Mouse (Mus musculus) heart, postnatal 36 days (tissue): ENCODE results near the gene Vav1. TPM values are rescaled to one million over a fixed set of nuclear protein-coding genes. Genes with fewer than 3 reads are reported as not detected.

ENCODE experiments used
- DNase-seq, 2 experiments: peaks; one replicate each; pipeline ENCODE4 v3.0.0; 2021 to 2022
- intact Hi-C: fragments of 180-260 bp; cut with DNase I; formaldehyde crosslinking; loops from one replicate; pipeline ENCODE4 v1.15.1; 2025
- total RNA-seq, 2 experiments: library from RNA; stranded (reverse); gene quantifications; 2 replicates each; pipeline ENCODE4 v1.2.3; 2021

The Vav1 gene
- total RNA-seq, result 1 to 10 TPM; 1.4 to 2.5 TPM

DNA sequence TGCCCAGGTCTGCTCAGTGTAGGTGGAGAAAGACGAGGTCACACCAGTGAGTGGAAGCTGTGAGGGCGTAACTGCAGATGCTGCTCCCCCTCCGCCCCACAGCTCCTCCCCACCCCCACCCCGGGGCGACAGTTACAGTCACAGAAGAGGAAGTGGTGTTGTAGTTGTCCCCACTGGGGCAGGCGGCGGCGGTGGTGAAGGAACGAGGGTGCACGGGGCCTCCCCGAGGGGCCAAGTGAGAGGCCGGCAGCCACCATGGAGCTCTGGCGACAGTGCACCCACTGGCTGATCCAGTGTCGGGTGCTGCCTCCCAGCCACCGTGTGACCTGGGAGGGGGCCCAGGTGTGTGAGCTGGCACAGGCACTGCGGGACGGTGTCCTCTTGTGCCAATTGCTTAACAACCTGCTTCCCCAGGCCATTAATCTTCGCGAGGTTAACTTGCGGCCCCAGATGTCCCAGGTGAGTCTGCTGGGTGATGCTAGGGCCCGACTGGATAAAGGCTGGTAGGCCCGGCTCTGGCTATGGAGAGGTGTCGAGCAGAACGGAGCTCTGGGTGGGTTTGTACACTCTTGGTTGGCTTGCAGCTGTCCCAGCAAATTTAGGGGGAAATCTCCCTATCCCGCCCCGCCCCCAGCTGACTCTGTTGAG lies at the start of gene Vav1:
Vav1 (plus strand) TSS at position 158 of the 648 bp plus-strand sequence.
- intact Hi-C loops, result loop anchor here (10.0 kb wide), 1 partner anchor 664 kb away; the partner anchor contains the start of gene Rpl36
- peak; percentile 45 to 51 for DNase-seq

DNA sequence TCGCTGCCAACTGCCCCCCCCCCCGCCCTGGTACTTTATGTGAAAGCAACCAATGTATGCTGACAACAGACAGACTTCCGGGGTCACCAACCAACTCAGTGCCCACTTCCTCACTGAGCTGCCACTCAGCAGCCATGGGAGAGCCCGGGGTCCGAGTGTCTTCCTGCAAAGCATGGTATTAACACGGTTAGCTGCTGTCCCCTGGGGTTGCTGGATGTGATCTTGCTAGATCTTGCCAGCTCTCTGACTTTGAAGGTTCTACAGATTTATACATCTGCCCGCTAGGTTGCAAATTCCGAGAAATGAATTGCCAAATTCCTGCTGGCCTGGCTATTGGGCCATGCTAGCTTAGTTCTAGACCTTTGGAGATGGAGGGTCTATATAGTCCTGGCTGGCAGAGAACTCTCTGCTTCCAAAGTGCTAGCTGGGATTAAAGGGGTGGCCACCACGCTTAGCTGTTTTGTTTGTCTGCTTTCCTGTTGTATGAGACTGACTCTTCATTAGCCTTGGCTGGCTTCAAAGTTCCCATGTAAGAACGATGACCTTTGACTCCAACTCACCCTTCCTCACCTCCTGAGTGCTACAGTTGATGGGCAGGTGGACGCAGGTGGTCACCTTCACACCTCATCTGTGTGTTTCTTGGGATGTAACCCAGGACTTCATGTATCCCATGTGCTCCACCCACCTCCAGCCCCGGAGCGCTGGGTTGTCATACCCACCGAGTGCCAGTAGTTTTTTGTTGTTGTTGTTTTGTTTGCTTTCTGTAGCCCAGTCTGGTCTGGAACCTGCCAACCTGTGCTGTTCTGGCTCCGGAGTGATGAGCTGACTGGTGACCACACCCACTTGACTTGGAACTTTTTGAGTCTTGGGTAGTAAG lies 48.8 kb upstream of the Vav1 start:
- intact Hi-C loops, result no loop called here
- DNase-seq, result no peak

DNA sequence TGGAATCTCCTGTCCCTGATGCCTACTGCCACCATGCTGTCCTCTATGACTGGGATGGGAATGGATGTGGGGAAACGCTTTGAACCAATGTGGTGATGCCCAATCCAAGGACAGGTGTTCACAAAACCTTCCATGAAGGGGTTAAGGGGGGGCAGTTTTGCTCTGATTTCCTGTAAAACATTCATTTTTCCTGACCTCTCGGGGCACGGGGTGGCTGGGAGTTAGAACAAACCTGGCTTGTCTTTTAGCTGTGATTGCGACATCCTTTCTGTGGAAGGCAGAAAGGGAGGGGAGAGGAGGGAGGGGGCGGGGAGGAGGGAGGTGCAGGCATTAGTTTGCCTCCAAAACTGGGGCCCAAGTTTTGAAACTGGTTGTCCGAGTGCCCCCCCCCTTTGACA lies 48.2 kb upstream of the Vav1 start:
- peak in 1 of 2 experiments; percentile 37 for DNase-seq
- intact Hi-C loops, result no loop called here

DNA sequence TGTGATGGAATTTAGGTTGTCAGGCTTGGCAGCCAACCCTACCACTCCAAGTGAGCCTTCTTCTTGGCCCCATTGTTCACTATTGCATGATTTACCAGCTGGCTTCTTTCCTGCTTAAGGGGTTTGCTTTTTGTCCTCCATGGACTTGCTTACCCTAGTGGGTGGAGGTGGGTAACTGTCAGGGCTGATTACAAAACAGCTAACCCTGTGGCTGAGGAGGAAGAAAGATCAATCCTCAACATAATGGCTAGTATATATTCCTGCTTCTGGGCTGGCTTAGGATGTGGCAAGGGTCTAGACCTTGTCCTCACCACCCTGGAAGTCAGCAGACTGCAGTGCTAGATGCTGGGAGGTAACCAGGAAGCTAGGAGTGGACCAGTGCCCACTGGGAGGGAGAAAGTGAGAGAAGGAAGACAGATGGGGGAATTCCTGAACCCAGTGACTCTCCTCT lies 47.6 kb upstream of the Vav1 start:
- intact Hi-C loops, result no loop called here
- DNase-seq, result peak in 1 of 2 experiments; percentile 44

DNA sequence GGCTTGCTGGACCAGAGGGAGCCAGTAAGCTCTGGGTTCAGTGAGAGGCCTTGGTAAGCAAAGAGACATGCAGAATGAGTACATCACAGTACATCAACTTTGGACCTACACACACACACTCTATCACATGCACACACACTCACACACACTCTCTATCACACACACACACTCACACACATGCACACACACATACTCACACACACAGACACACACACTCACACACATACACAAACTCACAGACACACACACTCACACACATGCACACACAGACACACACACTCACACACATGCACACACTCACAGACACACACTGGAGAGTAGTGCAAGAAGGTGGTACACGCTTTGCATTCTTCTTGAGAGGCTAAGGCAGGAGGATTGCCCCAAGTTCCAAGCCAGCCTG lies 46.7 kb upstream of the Vav1 start:
- no peak for DNase-seq
- intact Hi-C loops, result no loop called here

DNA sequence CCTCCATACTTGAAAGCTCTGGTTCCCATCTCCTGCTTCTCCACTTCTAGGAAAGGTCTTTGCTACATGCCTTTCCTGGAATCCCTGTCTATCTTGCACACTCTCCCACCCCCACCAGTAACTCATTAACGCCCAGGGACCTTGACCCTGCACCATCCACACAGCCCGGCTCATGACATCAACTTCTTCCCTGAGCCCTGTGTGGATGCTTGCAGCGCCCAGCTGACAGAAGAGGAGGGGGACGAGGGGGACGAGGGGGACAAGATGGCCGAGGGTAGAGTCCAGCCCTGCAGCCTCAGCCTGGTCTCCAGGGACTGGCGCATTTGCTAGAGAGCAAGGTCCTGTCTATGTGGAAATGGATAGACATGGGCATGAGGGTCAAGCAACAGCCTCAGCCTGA lies 45.9 kb upstream of the Vav1 start:
- intact Hi-C loops, result no loop called here

DNA sequence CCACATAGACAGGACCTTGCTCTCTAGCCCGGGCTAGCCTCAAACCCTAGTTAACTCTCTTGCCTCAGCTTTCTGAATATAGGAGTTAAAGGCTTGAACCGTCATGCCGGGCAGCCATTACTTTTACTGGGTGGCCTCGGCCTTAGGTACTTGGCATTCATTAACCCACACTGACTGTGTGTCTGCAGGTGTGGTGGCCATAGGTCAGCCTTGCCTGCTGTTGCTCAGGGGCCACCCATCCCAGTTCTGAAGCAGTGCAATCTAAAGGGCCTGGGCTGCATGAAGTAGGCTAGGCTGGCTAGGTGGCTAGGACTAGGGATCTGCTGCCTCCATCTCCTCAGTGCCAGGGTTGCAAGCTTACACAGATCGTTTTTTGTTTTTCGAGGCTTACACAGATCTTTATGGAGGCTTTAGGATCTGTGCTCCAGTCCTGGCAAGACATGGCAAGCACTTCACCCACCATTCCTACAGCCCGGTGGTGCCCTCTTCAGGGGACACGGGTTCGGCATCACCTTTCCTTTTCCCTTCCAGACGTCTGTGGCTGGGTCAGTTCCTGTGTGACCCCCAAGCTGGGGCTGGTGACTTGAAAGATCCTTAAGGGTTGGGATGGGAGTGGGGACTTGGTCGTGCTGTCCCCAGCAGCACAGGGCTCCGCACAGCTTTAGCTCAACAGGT lies 44.5 kb upstream of the Vav1 start:
- intact Hi-C loops, result no loop called here
- DNase-seq, result no peak

More for the DNA sequence above, 45.9 kb upstream of the Vav1 start:
- no peak for DNase-seq

DNA sequence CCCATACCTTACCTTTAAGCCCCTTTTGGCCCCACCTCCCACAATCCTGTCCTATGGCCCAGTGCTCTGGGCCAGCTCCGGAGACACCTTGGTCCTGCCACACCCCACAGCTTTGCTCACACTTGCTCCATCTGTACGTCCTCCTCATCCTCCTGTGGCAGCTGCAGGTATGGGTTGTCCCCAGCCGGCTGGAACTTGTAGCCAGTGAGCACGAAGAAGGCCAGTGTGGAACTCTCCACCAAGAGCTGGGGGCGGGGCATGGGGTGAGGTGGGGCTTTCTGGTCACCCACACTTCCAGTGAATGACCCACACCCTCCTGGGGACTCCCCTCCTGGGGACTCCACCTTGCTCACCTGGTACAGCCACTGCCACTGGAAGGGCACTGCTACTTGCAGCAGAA lies 43.1 kb upstream of the Vav1 start:
- no peak for DNase-seq
- intact Hi-C loops, result no loop called here

DNA sequence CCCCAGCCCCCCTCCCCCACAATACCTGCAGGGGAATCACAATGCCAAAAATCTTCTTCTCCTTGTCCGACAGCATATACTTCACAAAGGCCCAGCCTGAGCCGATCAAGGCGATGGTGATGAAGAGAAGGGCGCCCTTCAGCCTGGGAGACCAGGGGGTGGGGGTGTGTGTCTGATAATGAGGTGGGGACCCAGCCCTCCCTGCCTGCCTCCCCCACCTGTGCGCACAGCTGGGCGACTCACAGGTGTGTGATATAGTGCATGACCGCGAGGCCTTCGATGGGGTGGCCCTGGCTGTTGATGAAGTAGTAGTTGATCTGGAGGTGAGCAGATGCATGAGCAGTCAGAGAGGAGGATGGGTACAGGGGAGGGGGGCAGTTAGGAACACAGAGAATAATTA lies 41.7 kb upstream of the Vav1 start:
- no peak for DNase-seq
- intact Hi-C loops, result no loop called here

DNA sequence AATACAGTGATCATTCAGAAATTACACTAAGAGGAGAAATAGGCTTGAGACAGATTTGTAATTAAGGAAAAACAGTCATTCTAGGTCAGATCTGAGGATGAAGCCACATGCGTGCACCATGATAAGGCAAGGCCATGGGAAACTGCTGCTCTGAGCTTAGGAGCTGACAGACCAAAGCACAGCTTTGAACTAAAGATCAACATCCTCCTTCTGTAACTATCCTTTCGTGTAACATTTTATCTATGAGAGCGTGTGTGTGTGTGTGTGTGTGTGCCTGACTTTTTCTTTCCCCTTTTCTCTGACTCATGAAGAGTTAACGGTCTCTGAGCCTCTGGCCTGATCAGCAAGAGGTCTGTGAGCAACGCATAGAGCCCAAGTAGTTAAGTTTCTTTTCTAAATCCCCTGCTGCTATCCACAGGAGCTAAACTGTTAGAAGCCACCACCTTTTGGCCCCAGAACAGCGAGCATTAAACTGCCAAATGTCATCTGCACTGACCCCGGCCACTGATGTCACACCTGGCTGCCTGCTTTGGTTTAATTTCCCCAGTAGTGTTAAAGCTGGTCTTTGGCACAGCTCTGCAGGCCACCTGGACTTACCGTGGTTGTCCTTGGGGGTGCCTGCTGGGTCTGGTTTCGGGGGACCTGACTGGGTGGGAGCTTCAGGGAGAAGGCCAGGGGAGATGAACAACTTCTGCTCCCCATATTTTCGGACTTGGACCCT lies 35.1 kb upstream of the Vav1 start:
- intact Hi-C loops, result loop anchor here (10.0 kb wide), 1 partner anchor 409 kb away; the partner anchor contains the start of gene Rfx2
- no peak for DNase-seq

DNA sequence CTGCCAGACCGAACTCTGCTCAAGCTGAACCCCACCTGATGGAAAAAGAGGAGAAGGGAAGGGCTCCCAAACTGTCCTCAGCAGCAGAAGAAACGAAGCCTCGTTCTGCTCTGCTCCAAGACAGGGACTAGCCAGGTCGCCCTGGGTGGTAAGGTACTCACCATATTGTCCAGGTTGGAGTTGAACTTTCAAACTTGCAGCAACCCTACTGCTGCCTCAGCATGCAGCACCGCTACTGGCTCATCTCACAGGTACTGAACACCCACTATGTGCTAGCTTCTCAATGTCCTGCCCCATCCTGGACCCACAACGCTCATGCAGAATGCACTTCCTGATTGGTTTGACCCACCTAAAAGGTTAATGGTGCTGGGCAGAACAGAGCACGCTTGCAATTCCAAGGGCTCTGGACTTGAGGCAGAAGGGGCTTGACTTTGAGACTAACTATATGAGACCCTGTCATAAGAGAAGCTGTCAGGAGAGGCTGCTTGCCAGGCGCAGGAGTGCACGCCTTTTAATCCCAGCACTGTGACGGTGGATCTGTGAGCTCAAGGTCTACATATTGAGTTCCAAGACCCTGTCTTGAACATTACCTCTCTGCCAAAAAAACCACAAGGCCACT lies 33.5 kb upstream of the Vav1 start:
- intact Hi-C loops, result loop anchor here (10.0 kb wide), 1 partner anchor 411 kb away; the partner anchor contains the start of gene Rfx2
- no peak for DNase-seq

DNA sequence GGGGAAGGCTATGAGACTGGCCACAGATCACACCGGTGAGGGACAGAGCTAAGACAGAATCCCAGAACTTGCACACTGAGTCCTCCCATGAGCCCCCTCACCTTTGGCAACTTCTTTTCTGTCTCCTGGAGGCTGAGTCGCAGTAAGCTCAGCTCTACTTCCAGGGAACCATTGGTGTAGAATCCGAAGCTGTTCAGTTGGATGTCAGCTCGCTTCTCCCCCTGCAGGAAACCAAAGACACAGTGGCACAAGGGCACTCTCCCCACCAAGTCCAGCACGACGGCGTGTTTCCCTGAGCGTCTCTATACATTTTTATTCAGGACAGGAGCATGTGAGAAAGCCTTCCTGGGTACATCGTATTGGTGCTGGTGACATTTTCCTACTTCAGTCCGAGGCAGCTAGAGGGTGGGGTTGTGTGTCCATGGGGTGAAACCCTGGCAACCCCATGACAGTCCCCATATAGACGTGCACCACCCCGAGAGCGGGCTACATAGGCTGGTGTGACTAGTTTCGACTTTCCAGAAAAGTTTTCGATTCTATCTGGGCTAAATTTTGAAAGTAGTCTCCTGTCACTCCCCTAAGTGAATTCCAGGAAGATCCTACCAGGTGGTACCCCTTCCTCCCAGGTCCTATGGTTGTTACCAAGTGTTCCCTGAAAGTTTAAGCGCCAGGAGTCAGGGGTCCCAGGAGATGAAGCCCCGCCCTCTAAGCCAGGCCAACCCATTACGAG lies 32.1 kb upstream of the Vav1 start:
- intact Hi-C loops, result loop anchor here (10.0 kb wide), 1 partner anchor 412 kb away; the partner anchor contains the start of gene Rfx2
- no peak for DNase-seq

DNA sequence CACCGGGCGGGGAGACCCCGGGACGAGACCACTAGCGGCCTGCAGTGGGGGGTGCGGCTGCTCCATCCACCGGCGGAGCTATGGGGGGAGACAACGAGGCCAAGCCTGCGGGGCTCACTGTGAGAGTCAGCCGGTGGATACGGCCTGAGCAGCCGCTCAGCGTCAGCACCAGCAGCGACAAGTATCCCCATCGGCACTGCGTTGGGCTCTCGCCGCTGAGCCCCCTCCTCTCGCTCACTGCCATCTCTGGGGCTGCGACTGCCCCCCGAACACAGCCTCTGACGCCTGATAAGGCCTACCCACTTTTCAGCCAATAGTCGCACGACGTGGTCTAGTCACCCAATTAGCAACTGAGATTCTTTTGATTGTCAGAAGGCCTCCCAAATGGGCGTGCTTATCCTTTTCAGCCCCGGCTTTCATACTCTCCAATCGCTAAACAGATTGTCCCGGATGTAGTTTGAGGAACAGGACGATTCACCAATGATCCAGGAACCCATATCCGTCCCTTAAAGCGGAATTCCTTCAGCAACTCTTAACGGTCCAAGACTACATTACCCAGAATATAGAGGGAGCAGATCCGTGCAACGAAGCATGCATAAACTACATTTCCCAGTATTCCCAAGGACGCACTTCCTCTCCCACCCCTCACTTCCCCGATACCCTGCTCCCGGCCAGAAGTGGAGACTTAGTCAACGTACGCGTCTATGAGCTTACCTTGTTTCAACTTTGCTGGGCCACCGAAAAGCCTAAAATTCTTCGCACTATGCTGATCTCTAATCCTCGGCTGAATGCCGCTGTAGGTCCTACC lies 31.3 kb upstream of the Vav1 start:
- peak; percentile 84 to 91 for DNase-seq
- intact Hi-C loops, result loop anchor here (1.0 to 10.0 kb wide), 2 partner anchors 87 to 413 kb away; partner anchors contain the start of gene Rfx2

DNA sequence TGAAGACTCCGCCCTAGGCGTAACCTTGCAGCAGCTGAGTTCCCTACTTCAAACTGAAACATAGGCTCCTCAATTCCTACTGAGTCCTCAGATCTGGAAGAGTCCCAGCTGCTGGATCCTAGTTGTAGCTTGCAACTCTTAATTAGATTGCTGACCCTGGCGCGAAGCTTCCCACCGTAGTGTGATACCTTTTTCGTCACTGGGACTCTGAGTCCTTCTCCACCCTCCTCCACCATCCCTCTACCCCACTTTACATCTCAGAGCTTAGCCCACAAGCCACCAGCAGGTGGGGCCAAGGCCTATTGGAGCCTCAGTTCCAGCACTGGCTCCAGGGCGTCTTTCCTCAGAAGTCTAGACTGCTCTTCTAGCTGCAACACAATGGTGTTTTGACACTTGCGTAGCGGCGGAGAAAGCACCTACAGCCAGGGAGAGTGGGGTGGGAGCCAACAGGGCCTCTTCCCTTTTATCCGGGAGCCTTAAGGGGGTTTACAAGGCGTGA lies 30.6 kb upstream of the Vav1 start, which contains the start of gene Gpr108:
Gpr108 (minus strand) TSS at position 246 of the 499 bp plus-strand sequence.
- intact Hi-C loops, result loop anchor here (1.0 to 10.0 kb wide), 2 partner anchors 86 to 413 kb away; partner anchors contain the start of gene Rfx2

DNA sequence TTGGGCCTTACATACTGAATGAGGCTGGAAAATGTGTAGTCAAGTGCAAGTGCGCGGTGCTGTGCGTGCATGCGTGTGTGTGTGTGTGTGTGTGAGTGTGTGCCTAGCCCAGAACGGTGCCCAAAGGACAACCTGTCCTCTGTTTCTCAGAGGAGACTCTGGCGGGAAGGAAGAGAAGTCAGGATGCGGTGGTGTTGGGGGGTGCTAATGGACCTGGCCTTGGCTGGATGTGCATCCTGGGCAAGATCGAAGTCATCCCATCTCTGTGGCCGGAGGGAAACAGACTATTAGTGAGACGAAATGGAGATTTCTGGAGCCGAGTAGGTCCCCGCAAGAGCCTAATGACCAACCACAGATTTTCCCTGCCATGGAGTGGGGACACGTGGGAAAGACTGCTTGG lies 30.1 kb upstream of the Vav1 start:
- peak; percentile 43 to 45 for DNase-seq
- intact Hi-C loops, result loop anchor here (1.0 to 10.0 kb wide), 2 partner anchors 86 to 414 kb away; partner anchors contain the start of gene Rfx2

More for the DNA sequence above, 30.6 kb upstream of the Vav1 start, which contains the start of gene Gpr108:
- DNase-seq, result peak; percentile 78 to 83

DNA sequence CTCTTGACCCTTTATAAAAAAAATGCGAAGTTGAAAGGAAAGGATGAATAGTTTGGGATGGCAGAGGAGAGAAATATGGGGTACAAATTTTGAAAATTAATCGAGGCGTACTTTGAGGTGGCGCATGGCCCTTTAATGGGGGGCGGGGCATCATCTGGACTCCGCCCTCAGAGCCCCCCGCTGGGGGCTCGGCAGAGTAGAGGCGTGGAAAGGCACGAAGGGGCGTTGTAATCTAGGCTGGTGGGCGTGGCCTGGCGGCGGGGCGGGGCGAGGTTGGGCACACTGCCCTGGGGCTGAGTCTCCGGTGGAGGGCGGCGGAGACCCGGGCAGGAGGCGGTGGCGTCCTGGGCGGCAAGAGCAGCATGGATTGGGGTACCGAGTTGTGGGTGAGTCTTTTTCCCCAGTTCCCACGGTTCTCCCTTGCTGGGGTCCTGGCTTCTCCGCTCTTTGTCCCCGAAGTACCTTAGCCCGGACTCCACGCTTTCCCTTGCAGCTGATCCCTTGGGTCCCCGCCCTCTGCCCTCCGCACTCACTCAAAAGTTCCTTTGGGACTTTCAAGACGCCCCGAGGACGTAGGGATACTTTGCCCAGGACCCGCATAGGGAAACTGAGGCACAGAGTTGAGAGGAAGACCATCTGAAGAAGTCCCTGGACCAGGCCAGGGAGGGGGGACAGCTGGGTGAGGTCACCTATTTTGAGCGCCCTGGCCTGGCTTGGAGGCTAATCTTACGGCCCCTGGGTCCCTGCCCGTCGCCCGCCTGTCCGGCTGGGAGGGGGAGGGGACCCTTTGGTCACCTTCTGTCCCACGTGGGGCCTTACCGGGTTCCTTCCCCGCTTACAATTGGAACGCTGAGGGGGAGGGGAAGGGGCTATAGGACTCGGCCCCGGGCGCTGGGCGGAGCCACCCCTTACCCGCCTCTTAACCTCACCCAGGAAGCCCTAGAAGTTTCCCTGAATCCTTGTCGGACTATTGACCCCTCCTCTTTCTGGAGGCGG lies 29.4 kb upstream of the Vav1 start, which contains the start of gene Trip10:
Trip10 (plus strand) TSS at position 270 of the 996 bp plus-strand sequence.
- DNase-seq, result peak; percentile 100
- intact Hi-C loops, result loop anchor here (1.0 to 10.0 kb wide), 4 partner anchors 26 to 785 kb away; partner anchors contain the start of genes Alkbh7, Clpp and Rfx2
